Mouse (Mus musculus): Measurements from ENCODE around the gene Mkrn1. TPM values are rescaled to one million over a fixed set of nuclear protein-coding genes. Genes with fewer than 3 reads are reported as not detected.

Gene Mkrn1
- polyA plus RNA-seq, 1 experiment from 2014 or later: 55.7 TPM

DNA sequence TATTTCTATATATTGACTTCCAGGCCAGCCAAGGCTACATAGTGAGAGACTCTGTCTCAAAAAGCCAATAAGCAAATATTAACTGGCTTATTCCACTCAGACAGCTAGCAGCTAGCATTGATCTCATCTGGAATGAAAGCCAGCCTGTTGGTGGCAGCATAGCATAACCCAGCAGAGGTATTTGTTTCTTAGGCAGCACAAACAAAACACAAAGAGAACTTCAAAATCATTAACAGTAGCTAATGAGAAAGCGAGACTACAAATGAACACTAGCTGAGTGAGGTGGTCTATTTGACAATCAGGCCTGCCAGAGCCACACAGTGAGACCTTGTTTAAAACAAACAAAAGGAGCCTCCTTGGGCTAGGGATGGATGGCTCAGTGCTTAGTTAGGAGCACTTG is 6.2 kb downstream of the Mkrn1 start:
- H3K27me3 ChIP-seq (ENCODE audit: control insufficient read depth, insufficient read depth, low read length): peaks cover 8% of the 10 kb centered on the region
- no peaks in the 10 kb centered on the region; the same call in 1 of the 2 replicates for H3K36me3 ChIP-seq (replicated peaks; ENCODE audit: control insufficient read depth, insufficient read depth, low read depth, low read length)
- no peak overlapping the region for H3K4me2 ChIP-seq (ENCODE audit: low read depth, low read length)
- no peak overlapping the region for H3K9ac ChIP-seq (replicated peaks; ENCODE audit: low read length)
- DNase-seq (ENCODE audit: low spot score): no peak
- no peak overlapping the region for H3K27ac ChIP-seq (replicated peaks; ENCODE audit: low read depth, low read length)
- ATAC-seq (replicated peaks; ENCODE audit: insufficient number of reproducible peaks, low FRiP score, low TSS enrichment, low read depth): no peak
- no peaks in the 10 kb centered on the region for H3K9me3 ChIP-seq (replicated peaks; ENCODE audit: control insufficient read depth, low read length)
- no peak overlapping the region for H3K4me3 ChIP-seq (ENCODE audit: low read depth, low read length)
- no peaks in the 10 kb centered on the region for H3K4me1 ChIP-seq (ENCODE audit: control insufficient read depth, insufficient read depth, low read length)
- WGBS: 87% methylated on average over 1 of the region's 1 CpGs

DNA sequence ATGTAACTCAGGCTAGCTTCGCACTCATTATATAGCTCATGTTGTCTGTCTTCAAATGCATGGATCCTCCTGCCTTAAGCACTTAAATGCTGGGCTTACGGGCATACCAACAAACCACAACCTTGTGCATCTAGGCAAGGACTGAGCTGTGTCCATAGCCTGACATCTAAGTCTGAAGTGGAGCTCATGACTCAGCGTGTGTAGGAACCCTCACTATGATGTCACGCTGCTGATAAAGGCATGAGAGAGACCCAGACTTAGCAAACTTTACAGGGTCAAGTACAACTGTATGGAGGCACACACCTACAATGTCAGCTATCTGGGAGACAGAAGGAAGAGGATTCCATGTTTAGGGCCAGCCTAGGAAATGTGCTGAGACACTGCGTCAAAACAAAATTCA is 13.8 kb downstream of the Mkrn1 start:
- ATAC-seq (replicated peaks; ENCODE audit: insufficient number of reproducible peaks, low FRiP score, low TSS enrichment, low read depth): no peak
- no peaks in the 10 kb centered on the region for H3K9me3 ChIP-seq (replicated peaks; ENCODE audit: control insufficient read depth, low read length)
- DNase-seq (ENCODE audit: low spot score): no peak

DNA sequence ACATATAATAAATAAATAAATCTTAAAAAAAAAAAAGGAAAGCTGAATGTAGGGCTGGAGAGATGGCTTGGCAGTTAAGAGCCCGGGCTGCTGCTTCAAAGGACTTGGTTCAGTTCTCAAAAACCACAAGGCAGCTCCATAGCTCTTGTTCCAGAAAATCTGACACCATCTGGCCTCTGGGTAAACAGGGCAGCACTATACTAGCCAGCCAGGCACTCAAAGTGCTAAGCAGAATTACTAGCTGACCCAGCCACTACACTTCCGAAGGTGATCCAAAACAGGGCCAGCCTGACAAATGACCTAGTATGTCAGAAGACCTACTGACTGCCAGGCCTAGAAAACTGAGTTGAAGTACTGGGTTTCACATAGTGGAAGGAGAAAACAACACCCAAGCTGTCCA is 17.1 kb downstream of the Mkrn1 start:
- Histone ChIP-seq H3K4me2 (ENCODE audit: low read depth, low read length) (no peak overlapping the region), H3K9ac (replicated peaks; ENCODE audit: low read length) (no peak overlapping the region), H3K36me3 (replicated peaks; ENCODE audit: control insufficient read depth, insufficient read depth, low read depth, low read length) (no peaks in the 10 kb centered on the region), H3K27ac (replicated peaks; ENCODE audit: low read depth, low read length) (no peak overlapping the region), H3K4me3 (ENCODE audit: low read depth, low read length) (no peak overlapping the region), H3K4me1 (ENCODE audit: control insufficient read depth, insufficient read depth, low read length) (no peaks in the 10 kb centered on the region), H3K9me3 (replicated peaks; ENCODE audit: control insufficient read depth, low read length) (no peaks in the 10 kb centered on the region), H3K27me3 (ENCODE audit: control insufficient read depth, insufficient read depth, low read length) (no peaks in the 10 kb centered on the region)
- WGBS: 87% methylated on average over 2 of the region's 2 CpGs
- ATAC-seq (replicated peaks; ENCODE audit: insufficient number of reproducible peaks, low FRiP score, low TSS enrichment, low read depth) (no peak), DNase-seq (ENCODE audit: low spot score) (no peak)

More for the DNA sequence above, 13.8 kb downstream of the Mkrn1 start:
- 94% methylated on average over 5 of the region's 5 CpGs for WGBS
- Histone ChIP-seq H3K27ac (replicated peaks; ENCODE audit: low read depth, low read length) (no peak overlapping the region), H3K4me2 (ENCODE audit: low read depth, low read length) (no peak overlapping the region), H3K9ac (replicated peaks; ENCODE audit: low read length) (no peak overlapping the region), H3K27me3 (ENCODE audit: control insufficient read depth, insufficient read depth, low read length) (no peaks in the 10 kb centered on the region), H3K4me1 (ENCODE audit: control insufficient read depth, insufficient read depth, low read length) (no peaks in the 10 kb centered on the region), H3K4me3 (ENCODE audit: low read depth, low read length) (no peak overlapping the region), H3K36me3 (replicated peaks; ENCODE audit: control insufficient read depth, insufficient read depth, low read depth, low read length) (no peaks in the 10 kb centered on the region; the same call in 1 of the 2 replicates)

DNA sequence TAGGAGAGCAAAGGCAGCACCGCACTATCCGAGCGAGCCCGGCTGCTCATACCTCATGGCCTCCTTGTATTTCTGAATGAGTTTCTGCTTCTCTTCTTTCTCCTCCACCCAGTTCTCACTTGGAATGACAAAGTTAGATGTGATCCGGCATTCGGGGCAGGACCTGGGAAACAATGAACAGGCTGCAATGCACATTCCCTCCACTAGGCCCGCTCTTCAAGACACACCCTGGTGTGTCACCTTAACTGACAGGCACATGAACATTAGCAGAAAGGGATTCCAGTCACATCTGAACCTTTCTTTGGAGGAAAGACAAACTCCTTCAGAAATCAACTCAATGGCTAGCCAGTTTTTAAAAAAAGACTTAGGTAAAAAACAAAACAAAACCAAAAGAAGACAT is 19.9 kb downstream of the Mkrn1 start:
- WGBS: 65% methylated on average over 7 of the region's 7 CpGs
- Histone ChIP-seq H3K9ac (replicated peaks; ENCODE audit: low read length) (no peak overlapping the region), H3K4me1 (ENCODE audit: control insufficient read depth, insufficient read depth, low read length) (no peaks in the 10 kb centered on the region), H3K27ac (replicated peaks; ENCODE audit: low read depth, low read length) (no peak overlapping the region), H3K4me3 (ENCODE audit: low read depth, low read length) (no peak overlapping the region), H3K36me3 (replicated peaks; ENCODE audit: control insufficient read depth, insufficient read depth, low read depth, low read length) (no peaks in the 10 kb centered on the region), H3K27me3 (ENCODE audit: control insufficient read depth, insufficient read depth, low read length) (no peaks in the 10 kb centered on the region), H3K9me3 (replicated peaks; ENCODE audit: control insufficient read depth, low read length) (no peaks in the 10 kb centered on the region), H3K4me2 (ENCODE audit: low read depth, low read length) (no peak overlapping the region)
- DNase-seq (ENCODE audit: low spot score) (peak; percentile 75), ATAC-seq (replicated peaks; ENCODE audit: insufficient number of reproducible peaks, low FRiP score, low TSS enrichment, low read depth) (no peak)

DNA sequence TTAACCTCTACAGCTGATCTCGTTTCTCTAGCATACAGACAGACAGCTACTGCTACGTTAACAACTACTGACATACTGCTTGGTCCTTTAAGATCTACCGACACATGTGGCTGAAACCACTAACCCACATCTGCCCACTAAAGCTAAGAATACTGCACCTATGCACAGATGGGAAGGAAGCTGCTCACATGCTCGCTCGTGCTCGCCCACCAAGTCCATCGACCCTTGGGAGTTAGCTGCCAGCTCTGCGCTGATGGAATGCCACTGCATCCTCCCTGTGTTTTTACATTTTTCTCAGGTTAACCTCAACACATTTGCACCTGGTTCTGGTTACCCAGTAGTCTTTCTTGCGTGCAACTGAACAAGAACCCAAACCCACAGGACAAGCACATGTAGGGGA is 21.9 kb downstream of the Mkrn1 start:
- 86% methylated on average over 9 of the region's 9 CpGs for WGBS

DNA sequence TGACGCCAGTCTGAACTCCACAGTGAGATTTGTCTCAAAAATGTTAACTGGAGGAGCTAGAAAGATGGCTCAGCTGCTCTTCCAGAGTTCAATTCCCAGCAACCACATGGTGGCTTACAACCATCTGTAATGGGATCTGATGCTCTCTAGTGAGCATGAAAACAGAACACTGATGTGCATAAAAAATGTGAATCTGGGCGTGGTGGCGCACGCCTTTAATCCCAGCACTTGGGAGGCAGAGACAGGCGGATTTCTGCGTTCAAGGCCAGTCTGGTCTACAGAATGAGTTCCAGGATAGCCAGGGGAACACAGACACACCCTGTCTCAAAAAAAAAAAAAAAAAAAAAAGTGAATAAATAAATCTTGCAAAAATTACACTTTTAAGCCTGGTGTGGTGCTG is 23.2 kb downstream of the Mkrn1 start:
- DNase-seq (ENCODE audit: low spot score) (no peak), ATAC-seq (replicated peaks; ENCODE audit: insufficient number of reproducible peaks, low FRiP score, low TSS enrichment, low read depth) (no peak)
- Histone ChIP-seq H3K4me1 (ENCODE audit: control insufficient read depth, insufficient read depth, low read length) (no peaks in the 10 kb centered on the region), H3K4me2 (ENCODE audit: low read depth, low read length) (no peak overlapping the region), H3K36me3 (replicated peaks; ENCODE audit: control insufficient read depth, insufficient read depth, low read depth, low read length) (no peaks in the 10 kb centered on the region), H3K27me3 (ENCODE audit: control insufficient read depth, insufficient read depth, low read length) (no peaks in the 10 kb centered on the region), H3K9me3 (replicated peaks; ENCODE audit: control insufficient read depth, low read length) (no peaks in the 10 kb centered on the region), H3K27ac (replicated peaks; ENCODE audit: low read depth, low read length) (no peak overlapping the region), H3K9ac (replicated peaks; ENCODE audit: low read length) (no peak overlapping the region), H3K4me3 (ENCODE audit: low read depth, low read length) (no peak overlapping the region)
- WGBS: 96% methylated on average over 6 of the region's 6 CpGs

More for the DNA sequence above, 21.9 kb downstream of the Mkrn1 start:
- H3K4me2 ChIP-seq (ENCODE audit: low read depth, low read length): no peak overlapping the region
- H3K4me3 ChIP-seq (ENCODE audit: low read depth, low read length): no peak overlapping the region
- no peak overlapping the region for H3K27ac ChIP-seq (replicated peaks; ENCODE audit: low read depth, low read length)
- no peak overlapping the region for H3K9ac ChIP-seq (replicated peaks; ENCODE audit: low read length)
- DNase-seq (ENCODE audit: low spot score): no peak
- no peak for ATAC-seq (replicated peaks; ENCODE audit: insufficient number of reproducible peaks, low FRiP score, low TSS enrichment, low read depth)
- H3K27me3 ChIP-seq (ENCODE audit: control insufficient read depth, insufficient read depth, low read length): no peaks in the 10 kb centered on the region
- H3K9me3 ChIP-seq (replicated peaks; ENCODE audit: control insufficient read depth, low read length): no peaks in the 10 kb centered on the region
- H3K36me3 ChIP-seq (replicated peaks; ENCODE audit: control insufficient read depth, insufficient read depth, low read depth, low read length): no peaks in the 10 kb centered on the region
- H3K4me1 ChIP-seq (ENCODE audit: control insufficient read depth, insufficient read depth, low read length): no peaks in the 10 kb centered on the region

DNA sequence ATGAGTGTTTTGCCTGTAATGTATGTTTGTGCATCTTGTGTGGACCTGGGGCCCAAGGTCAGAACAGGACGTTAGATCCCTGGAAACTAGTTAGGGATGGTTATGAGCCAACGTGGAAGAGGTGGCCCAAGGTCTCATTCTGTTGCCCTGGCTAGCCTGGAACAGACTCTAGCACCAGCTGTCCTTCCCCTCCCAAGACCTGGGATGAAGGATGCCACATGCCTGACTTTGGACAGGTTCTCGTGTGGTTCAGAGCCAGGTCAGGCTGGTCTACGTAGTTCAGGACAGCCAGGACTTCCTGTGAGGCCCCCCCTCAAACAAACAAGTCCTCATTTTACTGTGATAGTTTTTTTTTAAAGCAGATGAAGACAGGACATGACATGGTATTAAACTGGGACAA is 24.3 kb downstream of the Mkrn1 start:
- DNase-seq (ENCODE audit: low spot score): no peak
- no peaks in the 10 kb centered on the region for H3K4me1 ChIP-seq (ENCODE audit: control insufficient read depth, insufficient read depth, low read length)
- no peak overlapping the region for H3K27ac ChIP-seq (replicated peaks; ENCODE audit: low read depth, low read length)
- no peaks in the 10 kb centered on the region for H3K27me3 ChIP-seq (ENCODE audit: control insufficient read depth, insufficient read depth, low read length)
- no peak overlapping the region for H3K9ac ChIP-seq (replicated peaks; ENCODE audit: low read length)
- ATAC-seq (replicated peaks; ENCODE audit: insufficient number of reproducible peaks, low FRiP score, low TSS enrichment, low read depth): no peak
- no peaks in the 10 kb centered on the region for H3K9me3 ChIP-seq (replicated peaks; ENCODE audit: control insufficient read depth, low read length)
- H3K36me3 ChIP-seq (replicated peaks; ENCODE audit: control insufficient read depth, insufficient read depth, low read depth, low read length): no peaks in the 10 kb centered on the region
- no peak overlapping the region for H3K4me3 ChIP-seq (ENCODE audit: low read depth, low read length)
- 73% methylated on average over 4 of the region's 4 CpGs for WGBS
- no peak overlapping the region for H3K4me2 ChIP-seq (ENCODE audit: low read depth, low read length)

DNA sequence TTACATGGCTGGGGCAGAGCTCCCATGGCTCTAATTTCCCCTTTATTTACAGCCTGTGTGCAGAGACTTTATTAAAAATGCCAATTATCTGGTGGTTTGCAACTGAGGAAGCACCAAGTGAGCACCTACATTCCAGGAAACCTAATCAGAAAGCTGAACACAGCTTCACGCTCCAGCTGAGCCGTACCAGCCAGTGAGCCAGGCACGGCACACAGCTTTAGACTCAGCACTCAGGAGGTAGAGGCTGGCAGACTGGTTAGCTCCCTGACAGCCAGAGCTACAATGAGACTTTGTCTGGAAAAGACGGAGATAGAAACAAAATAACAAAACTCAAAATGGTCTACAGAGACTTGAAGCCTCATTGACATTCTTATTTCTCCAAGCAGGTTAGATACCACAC is 24.8 kb downstream of the Mkrn1 start:
- Histone ChIP-seq H3K4me1 (ENCODE audit: control insufficient read depth, insufficient read depth, low read length) (no peaks in the 10 kb centered on the region), H3K4me3 (ENCODE audit: low read depth, low read length) (no peak overlapping the region), H3K4me2 (ENCODE audit: low read depth, low read length) (no peak overlapping the region), H3K36me3 (replicated peaks; ENCODE audit: control insufficient read depth, insufficient read depth, low read depth, low read length) (no peaks in the 10 kb centered on the region), H3K9me3 (replicated peaks; ENCODE audit: control insufficient read depth, low read length) (no peaks in the 10 kb centered on the region), H3K27me3 (ENCODE audit: control insufficient read depth, insufficient read depth, low read length) (no peaks in the 10 kb centered on the region), H3K27ac (replicated peaks; ENCODE audit: low read depth, low read length) (no peak overlapping the region), H3K9ac (replicated peaks; ENCODE audit: low read length) (no peak overlapping the region)
- no peak for DNase-seq (ENCODE audit: low spot score)
- no peak for ATAC-seq (replicated peaks; ENCODE audit: insufficient number of reproducible peaks, low FRiP score, low TSS enrichment, low read depth)
- WGBS: 81% methylated on average over 4 of the region's 4 CpGs

Data from embryonic facial prominence, embryonic 11.5 days (tissue).